Mouse (Mus musculus) heart, adult 2 months (tissue): ENCODE measurements around the gene Plac1. TPM values are rescaled to one million over a fixed set of nuclear protein-coding genes. Genes with fewer than 3 reads are reported as not detected.

Experiments
- DNase-seq, 2 experiments: peaks; one replicate each; pipeline ENCODE4 v3.0.0; 2021
- H3K27ac ChIP-seq: fragments of 200-600 bp; 2 replicates; pipeline ENCODE4 v1.8.1; 2022
- H3K27me3 ChIP-seq: fragments of 200-500 bp; 2 replicates; pipeline ENCODE4 v1.6.1; 2012; ENCODE audit warnings: mild to moderate bottlenecking, low read length, inconsistent platforms, mixed read lengths; ENCODE audit not compliant: control insufficient read depth, insufficient read depth
- H3K36me3 ChIP-seq: fragments of 200-500 bp; 2 replicates; pipeline ENCODE4 v1.6.1; 2012; ENCODE audit warnings: low read length, inconsistent platforms; ENCODE audit not compliant: control insufficient read depth, insufficient read depth
- H3K4me1 ChIP-seq: fragments of 200-500 bp; 2 replicates; pipeline ENCODE4 v1.6.1; 2011; ENCODE audit warnings: low read length; ENCODE audit not compliant: control insufficient read depth, insufficient read depth
- H3K4me3 ChIP-seq: fragments of 200-600 bp; 2 replicates; pipeline ENCODE4 v1.8.1; 2022
- H3K79me2 ChIP-seq: fragments of 200-500 bp; replicated peaks from 2 replicates; pipeline ENCODE4 v1.6.1; 2012; ENCODE audit warnings: mild to moderate bottlenecking, inconsistent platforms, low read length, moderate library complexity, mixed read lengths; ENCODE audit not compliant: control insufficient read depth, insufficient read depth
- H3K9ac ChIP-seq: fragments of 200-500 bp; 2 replicates; pipeline ENCODE4 v1.6.1; 2012; ENCODE audit warnings: low read depth, mild to moderate bottlenecking, control low read depth, inconsistent platforms, low read length, mixed read lengths
- CTCF ChIP-seq: fragments of 200-600 bp; IDR thresholded peaks from 2 replicates; pipeline ENCODE4 v1.8.1; 2022; ENCODE audit warnings: antibody characterized with exemption, mild to moderate bottlenecking, moderate library complexity
- EP300 ChIP-seq: fragments of 200-500 bp; IDR thresholded peaks from 2 replicates; pipeline ENCODE4 v1.6.1; 2011; ENCODE audit warnings: low read depth, low read length, control low read depth; ENCODE audit not compliant: insufficient read depth
- POLR2A ChIP-seq: fragments of 200-500 bp; IDR thresholded peaks from 2 replicates; pipeline ENCODE4 v1.6.1; 2011; ENCODE audit warnings: mild to moderate bottlenecking, low read depth, low read length, control low read depth; ENCODE audit not compliant: insufficient read depth
- WGBS: fragments of 180-500 bp; shearing (Covaris S2); methylation state at CpG from one replicate; pipeline ENCODE4 v1.1.7; 2018; 5-methylcytosine and 5-hydroxymethylcytosine counted together
- intact Hi-C: fragments of 180-260 bp; cut with DNase I; formaldehyde crosslinking; loops from one replicate; pipeline ENCODE4 v1.15.1; 2025
- polyA plus RNA-seq: library from polyadenylated mRNA; depleted of rRNA; stranded (reverse); fragments of >200 nt; gene quantifications from 2 replicates; pipeline ENCODE4 v1.2.3, GENCODE M21; 2012
- total RNA-seq, 2 experiments: library from RNA; stranded (reverse); gene quantifications; 2 replicates each; pipeline ENCODE4 v1.2.3; 2021

The Plac1 gene
- total and polyA plus RNA-seq, 3 experiments: not detected

DNA sequence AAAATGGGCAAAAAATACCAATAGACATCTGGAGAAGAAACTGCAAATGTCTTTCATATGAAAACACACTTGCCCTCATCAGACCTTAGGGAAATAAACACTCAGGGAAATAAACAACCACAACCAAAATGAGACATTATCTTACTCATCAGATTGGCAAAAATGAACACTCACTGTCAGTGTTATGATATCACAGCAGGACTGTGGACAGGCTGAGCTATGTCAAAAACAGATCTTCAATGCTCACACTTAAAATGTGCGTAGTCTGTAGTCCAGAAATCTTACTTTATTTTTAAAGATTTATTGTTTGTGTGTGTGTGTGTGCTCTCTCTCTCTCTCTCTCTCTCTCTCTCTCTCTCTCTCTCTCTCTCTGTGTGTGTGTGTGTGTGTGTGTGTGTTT, 51.2 kb downstream of the Plac1 start:
- H3K27ac ChIP-seq: no peak overlapping the region
- H3K4me3 ChIP-seq: no peak overlapping the region
- no peaks in the 10 kb centered on the region for H3K4me1 ChIP-seq
- TF ChIP-seq CTCF (no peak), EP300 (no peak), POLR2A (no peak)
- WGBS: 89% methylated on average over 1 of the region's 1 CpGs
- intact Hi-C loops: no loop called here
- no peak overlapping the region for H3K9ac ChIP-seq
- H3K79me2 ChIP-seq: no peaks in the 10 kb centered on the region
- H3K36me3 ChIP-seq: no peaks in the 10 kb centered on the region
- no peak for DNase-seq
- no peaks in the 10 kb centered on the region for H3K27me3 ChIP-seq

DNA sequence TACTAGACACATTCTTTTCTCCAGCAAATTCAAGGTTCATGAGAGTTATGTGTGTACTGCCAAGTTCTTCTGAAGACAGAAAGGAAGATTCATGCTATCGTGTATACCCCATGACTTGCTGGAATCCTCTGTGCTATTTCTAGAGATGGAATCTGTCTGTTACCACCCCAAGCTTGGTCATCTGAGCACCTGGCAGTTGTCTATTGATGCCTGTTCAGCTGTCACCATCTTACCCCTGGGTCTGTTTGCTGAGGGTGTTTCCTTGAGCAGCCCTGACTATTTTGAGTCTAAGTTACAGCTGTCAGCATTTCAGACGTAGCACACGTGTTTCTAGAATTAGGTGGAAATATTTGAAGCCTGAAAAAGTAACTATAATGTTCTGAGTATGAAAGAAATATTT, 60.1 kb downstream of the Plac1 start:
- no peaks in the 10 kb centered on the region for H3K4me1 ChIP-seq
- no peak overlapping the region for H3K9ac ChIP-seq
- no peaks in the 10 kb centered on the region for H3K36me3 ChIP-seq
- no peaks in the 10 kb centered on the region for H3K27me3 ChIP-seq
- TF ChIP-seq EP300 (no peak), POLR2A (no peak), CTCF (no peak)
- no peak overlapping the region for H3K27ac ChIP-seq
- no peak for DNase-seq
- no peak overlapping the region for H3K4me3 ChIP-seq
- H3K79me2 ChIP-seq: no peaks in the 10 kb centered on the region
- WGBS: 59% methylated on average over 3 of the region's 3 CpGs
- intact Hi-C loops: no loop called here

DNA sequence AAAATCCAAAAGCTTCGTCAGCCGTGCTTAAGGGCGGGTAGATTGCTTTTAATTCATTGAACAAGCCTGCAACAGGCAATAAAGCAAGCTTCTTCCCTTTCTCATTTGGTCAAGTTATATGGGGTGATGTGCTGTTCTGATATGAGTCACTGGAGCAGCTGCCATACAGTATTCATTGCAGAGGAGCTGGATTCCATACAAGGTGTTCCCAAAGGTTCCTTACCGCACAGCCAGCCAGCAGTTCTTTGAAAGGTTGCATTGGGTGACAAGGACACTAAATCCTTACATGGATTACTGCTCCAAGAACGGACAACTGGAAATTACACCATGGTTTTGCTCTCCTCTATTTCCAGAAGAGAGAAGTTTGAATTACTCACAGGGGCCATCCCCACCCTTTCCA, 63.6 kb downstream of the Plac1 start:
- H3K36me3 ChIP-seq: no peaks in the 10 kb centered on the region
- no peaks in the 10 kb centered on the region for H3K4me1 ChIP-seq
- TF ChIP-seq POLR2A (no peak), EP300 (no peak), CTCF (no peak)
- intact Hi-C loops: no loop called here
- H3K27me3 ChIP-seq: no peaks in the 10 kb centered on the region
- H3K9ac ChIP-seq: no peak overlapping the region
- WGBS: 89% methylated on average over 5 of the region's 5 CpGs
- DNase-seq: no peak
- no peaks in the 10 kb centered on the region for H3K79me2 ChIP-seq
- no peak overlapping the region for H3K4me3 ChIP-seq
- no peak overlapping the region for H3K27ac ChIP-seq

DNA sequence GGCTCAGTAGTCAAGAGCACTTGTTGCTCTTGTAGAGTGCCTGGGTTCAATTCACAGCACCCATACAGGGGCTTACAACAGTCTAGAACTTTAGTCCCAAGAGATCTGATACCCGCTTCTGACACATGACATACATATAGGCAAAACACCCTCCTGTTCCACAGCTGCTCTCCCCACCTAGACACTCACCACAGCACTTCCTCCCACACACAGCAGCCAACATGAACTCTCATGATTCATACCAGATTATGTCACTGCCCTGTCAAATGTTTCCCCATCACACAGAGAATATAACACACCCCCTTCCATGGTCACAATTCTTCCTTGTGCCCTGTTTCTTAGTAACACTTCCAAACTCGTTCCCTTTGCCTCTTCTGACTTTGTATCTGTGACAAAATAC, 71.3 kb downstream of the Plac1 start:
- intact Hi-C loops: no loop called here
- no peaks in the 10 kb centered on the region for H3K79me2 ChIP-seq
- no peaks in the 10 kb centered on the region for H3K27me3 ChIP-seq
- 52% methylated on average over 2 of the region's 2 CpGs for WGBS
- no peak overlapping the region for H3K27ac ChIP-seq
- no peak for DNase-seq
- TF ChIP-seq POLR2A: no peak
- TF ChIP-seq CTCF: no peak
- TF ChIP-seq EP300: no peak
- H3K4me1 ChIP-seq: peaks cover 4% of the 10 kb centered on the region; the same call in 1 of the 2 replicates
- no peak overlapping the region for H3K4me3 ChIP-seq
- no peak overlapping the region for H3K9ac ChIP-seq
- no peaks in the 10 kb centered on the region for H3K36me3 ChIP-seq

DNA sequence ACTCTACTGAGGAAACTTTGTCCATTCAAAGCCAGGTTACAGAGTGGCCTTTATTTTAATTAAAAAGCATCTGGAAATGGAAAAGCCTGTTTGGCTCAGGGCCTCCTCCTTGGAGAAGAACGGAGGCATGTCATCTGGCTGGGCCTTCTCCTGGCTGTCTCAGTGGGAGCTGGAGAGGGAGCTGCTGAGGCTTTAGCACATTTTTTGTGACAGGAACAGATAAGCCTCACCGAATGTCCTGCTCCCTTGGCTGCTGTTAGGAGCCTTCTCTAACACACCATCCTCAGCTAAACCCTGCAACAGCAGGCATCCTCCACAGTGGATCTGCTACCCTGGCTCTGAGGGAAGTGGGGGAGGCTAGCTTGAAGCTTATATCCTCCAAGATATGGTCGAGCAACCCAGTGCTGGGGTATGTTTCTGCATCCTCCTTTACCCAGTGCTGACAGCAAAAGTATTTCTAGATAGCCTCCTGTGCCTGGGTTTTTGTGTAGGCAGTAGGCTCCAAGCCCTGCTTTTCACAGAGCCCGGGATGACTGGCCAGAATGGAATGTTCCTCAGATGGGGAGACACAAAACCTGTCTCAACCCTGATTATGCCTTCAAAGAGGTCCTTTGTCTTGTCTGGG, 72.9 kb downstream of the Plac1 start:
- intact Hi-C loops: loop anchor here (2.0 kb wide), 1 partner anchor 106 kb away; no protein-coding TSS in a partner anchor

DNA sequence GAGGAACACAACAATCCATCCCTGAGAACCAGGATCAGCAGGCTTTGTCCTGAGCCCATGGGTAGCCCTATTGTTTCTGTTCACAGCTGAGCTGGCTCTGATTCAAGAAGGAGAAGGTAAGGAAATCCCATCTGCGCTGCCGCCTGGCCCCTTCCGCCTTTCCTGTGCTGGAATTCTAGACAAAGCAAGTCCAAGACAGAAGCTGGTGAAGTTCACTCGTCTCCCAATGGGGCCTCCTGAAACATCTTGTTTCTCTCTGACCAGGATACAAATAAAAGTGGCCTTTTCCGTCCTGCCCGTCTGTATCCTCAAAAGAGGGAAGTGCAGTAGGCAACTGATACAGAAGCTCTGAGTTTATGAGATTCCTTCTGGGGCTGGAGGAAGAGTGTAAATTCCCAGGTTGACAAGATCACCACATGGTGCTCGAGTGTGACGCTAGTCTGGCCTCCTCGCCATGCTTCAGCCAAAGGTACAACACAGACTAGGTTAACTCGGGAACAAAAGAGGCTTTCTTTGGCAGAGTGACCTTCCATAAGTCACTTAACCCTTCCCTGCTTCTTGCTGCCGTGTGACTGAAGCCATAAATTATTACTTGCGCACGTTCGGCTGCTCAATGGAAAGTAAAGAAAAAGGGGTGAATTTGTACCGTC, 73.5 kb downstream of the Plac1 start:
- Histone ChIP-seq H3K4me3 (no peak overlapping the region), H3K27ac (peak overlapping the region; percentile 23), H3K4me1 (peaks cover 4% of the 10 kb centered on the region; the same call in 1 of the 2 replicates), H3K79me2 (no peaks in the 10 kb centered on the region), H3K9ac (no peak overlapping the region), H3K36me3 (no peaks in the 10 kb centered on the region), H3K27me3 (no peaks in the 10 kb centered on the region)
- peak; percentile 25 to 30 for DNase-seq
- no peak for TF ChIP-seq EP300
- no peak for TF ChIP-seq POLR2A
- TF ChIP-seq CTCF: no peak
- WGBS: 54% methylated on average over 15 of the region's 15 CpGs
- intact Hi-C loops: loop anchor here (2.0 kb wide), 1 partner anchor 106 kb away; no protein-coding TSS in a partner anchor

More for the DNA sequence above, 72.9 kb downstream of the Plac1 start:
- no peaks in the 10 kb centered on the region for H3K36me3 ChIP-seq
- 39% methylated on average over 4 of the region's 4 CpGs for WGBS
- peaks cover 4% of the 10 kb centered on the region; the same call in 1 of the 2 replicates for H3K4me1 ChIP-seq
- peak; percentile 13 to 23 for DNase-seq
- no peak for TF ChIP-seq CTCF
- no peak for TF ChIP-seq EP300
- no peak for TF ChIP-seq POLR2A
- H3K79me2 ChIP-seq: no peaks in the 10 kb centered on the region
- H3K27me3 ChIP-seq: no peaks in the 10 kb centered on the region
- H3K9ac ChIP-seq: no peak overlapping the region
- no peak overlapping the region for H3K4me3 ChIP-seq
- peak overlapping the region; percentile 23 for H3K27ac ChIP-seq
